Mouse (Mus musculus) heart, postnatal 0 days (tissue): ENCODE data around the gene Ppp4r3b.

Experiments
- CTCF ChIP-seq: IDR thresholded peaks from 2 replicates; pipeline ENCODE4 v1.5.1; 2016; ENCODE audit warnings: antibody characterized with exemption, control low read depth, low read depth
- EP300 ChIP-seq: IDR thresholded peaks from 2 replicates; pipeline ENCODE4 v1.6.1; 2016; ENCODE audit warnings: antibody characterized with exemption, low read depth

- TF ChIP-seq CTCF (no peak), EP300 (no peak)
Observed at GRCm38 (mm10) chr11:29248386-29248785, 75.7 kb downstream of the Ppp4r3b start.
